Mouse (Mus musculus): ENCODE results near the gene Elmo2.

DNA sequence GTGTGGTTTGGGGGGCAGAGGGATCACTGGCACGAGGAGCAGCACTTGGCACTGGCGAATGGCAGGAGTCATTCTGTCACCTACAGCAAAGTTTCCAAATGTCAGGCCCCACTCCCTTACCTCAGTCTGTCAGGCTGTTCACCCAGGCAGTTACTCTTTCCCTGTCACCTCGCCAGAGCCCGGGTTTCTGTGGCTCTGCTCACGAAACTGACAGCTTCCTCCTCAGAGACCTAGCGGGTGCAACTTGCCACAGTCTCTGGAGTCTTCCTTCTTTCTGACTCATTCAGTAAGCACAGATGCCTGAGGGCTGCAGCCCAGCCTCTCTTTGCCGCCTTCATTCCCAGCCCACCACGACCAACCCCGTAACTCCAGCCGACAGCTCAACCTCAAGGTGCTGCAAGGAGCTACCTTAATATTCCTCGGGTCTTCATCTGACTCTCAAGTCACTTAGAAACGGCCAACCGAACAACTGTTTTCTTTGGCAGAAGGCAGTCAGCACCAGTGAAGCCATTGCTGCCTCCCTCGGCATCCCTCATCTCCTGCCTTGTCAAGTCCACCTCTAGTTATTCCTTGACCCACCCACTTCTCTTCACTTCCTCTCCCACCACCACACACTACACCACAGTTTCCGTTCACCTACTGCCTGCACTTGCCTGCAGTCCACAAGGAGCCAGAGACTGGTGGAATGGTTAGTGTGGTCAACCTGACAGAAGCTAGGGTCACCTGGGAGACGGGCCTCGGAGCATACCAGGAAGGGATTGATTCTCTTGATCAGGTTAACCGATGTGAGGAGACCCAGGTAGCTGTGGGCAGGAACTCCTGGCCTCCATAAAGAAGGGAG, 39.7 kb downstream of the Elmo2 start:
- TF ChIP-seq CTCF (IDR thresholded peaks at IDR 0.05; ENCODE audit: borderline replicate concordance, control insufficient read depth, extremely low read depth, insufficient read depth, low read length, poor library complexity) (no peak), POLR2A (IDR thresholded peaks at IDR 0.05; ENCODE audit: control insufficient read depth, extremely low read depth, insufficient read depth, low read length, poor library complexity) (no peak)

All from thymus, adult 2 months (tissue).